In the genomic region with DNA sequence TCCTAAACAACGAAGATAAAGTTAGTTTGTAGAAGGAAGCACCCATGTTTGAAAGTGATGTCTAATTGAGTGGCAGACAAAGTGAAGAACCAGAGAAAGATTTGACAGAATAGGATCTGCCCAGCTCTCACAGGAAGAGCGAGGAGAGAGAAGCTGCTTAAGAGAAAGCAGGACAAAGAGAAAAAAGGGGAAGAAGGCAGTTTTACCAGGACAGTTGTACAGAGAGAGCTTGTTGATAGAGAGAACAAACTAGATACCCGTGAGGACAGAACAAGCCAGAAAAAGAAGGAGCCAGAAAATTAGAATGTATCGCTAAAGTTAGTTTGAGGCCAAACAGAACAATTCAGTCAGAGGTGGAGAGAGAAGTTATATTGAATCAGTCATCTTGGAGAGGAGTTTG, we compare ENCODE assay signal across 28 mouse cellular contexts. TPM values are rescaled to one million over a fixed set of nuclear protein-coding genes. Genes with fewer than 3 reads are reported as not detected.
A peak's percentile ranks its signal among the peaks of the same experiment; 100 is the strongest.
DNase-seq lines count a peak whose midpoint lies in the region; ATAC-seq and TF ChIP-seq lines count a peak whose summit lies in the region.
"Had no signal": no experiment of that assay in that cellular context is flagged by ENCODE, and none has a peak within 500 bp of the region (broad histone marks: within the 10 kb centered on the region; RNA-seq: fewer than 3 reads in every experiment).

No protein-coding gene starts in this region.

- TF ChIP-seq CTCF in liver, embryonic 14.5 days (IDR thresholded peaks at IDR 0.05; ENCODE audit: low read depth), result no peak
- no peak for TF ChIP-seq CTCF in liver, postnatal 0 days (IDR thresholded peaks at IDR 0.05; ENCODE audit: low read depth)

- peaks cover 29% of the 10 kb centered on the region for H3K36me3 ChIP-seq in heart, embryonic 13.5 days
- H3K36me3 ChIP-seq in liver, embryonic 14.5 days (replicated peaks; ENCODE audit: control insufficient read depth, insufficient read depth, low read depth), result peaks cover 18% of the 10 kb centered on the region
- H3K36me3 ChIP-seq in liver, postnatal 0 days (replicated peaks; ENCODE audit: insufficient read depth, low read length), result peaks cover 30% of the 10 kb centered on the region
- peaks cover 29% of the 10 kb centered on the region for H3K36me3 ChIP-seq in heart, embryonic 10.5 days

- peak overlapping the region; percentile 28; the same call in 1 of the 2 replicates for H3K27ac ChIP-seq in heart, embryonic 13.5 days (replicated peaks)
- peak overlapping the region; percentile 82 for H3K27ac ChIP-seq in liver, embryonic 14.5 days
- peak overlapping the region; percentile 55 for H3K27ac ChIP-seq in liver, postnatal 0 days (ENCODE audit: low read depth)
- no peak overlapping the region for H3K27ac ChIP-seq in heart, embryonic 10.5 days
- H3K27ac ChIP-seq: embryonic facial prominence, embryonic 10.5 days; embryonic facial prominence, embryonic 13.5 days; gastrocnemius, adult 2 months; hindbrain, embryonic 10.5 days; hindbrain, embryonic 14.5 days; hindbrain, postnatal 0 days had no signal

- 73% methylated on average over 4 of the region's 4 CpGs for WGBS in heart, embryonic 13.5 days
- WGBS in liver, embryonic 14.5 days (ENCODE audit: insufficient replicate concordance), result 76% methylated on average over 4 of the region's 4 CpGs
- 87% methylated on average over 4 of the region's 4 CpGs for WGBS in liver, postnatal 0 days (ENCODE audit: insufficient replicate concordance)
- WGBS in heart, embryonic 10.5 days, result 90% methylated on average over 4 of the region's 4 CpGs

- H3K4me2 ChIP-seq in heart, embryonic 13.5 days, result no peak overlapping the region
- H3K4me2 ChIP-seq in liver, embryonic 14.5 days (ENCODE audit: low read depth), result peak overlapping the region; percentile 98
- peak overlapping the region; percentile 53; the same call in 1 of the 2 replicates for H3K4me2 ChIP-seq in liver, postnatal 0 days (ENCODE audit: low read depth, low read length)
- H3K4me2 ChIP-seq: embryonic facial prominence, embryonic 13.5 days; hindbrain, embryonic 14.5 days had no signal

- peaks cover 36% of the 10 kb centered on the region for H3K4me1 ChIP-seq in heart, embryonic 13.5 days
- H3K4me1 ChIP-seq in liver, embryonic 14.5 days (replicated peaks; ENCODE audit: control insufficient read depth in 2 of 2, insufficient read depth in 2 of 2, low read length in 1 of 2), result peaks cover 30 to 39% of the 10 kb centered on the region in 2 experiments
- H3K4me1 ChIP-seq in liver, postnatal 0 days (ENCODE audit: insufficient read depth), result peaks cover 25% of the 10 kb centered on the region
- H3K4me1 ChIP-seq in heart, embryonic 10.5 days, result peaks cover 20% of the 10 kb centered on the region

- intact Hi-C loops in heart, postnatal 25 days (cut with DNase I), result no loop called here

- no peak for DNase-seq in heart, postnatal 25 days (ENCODE audit: low spot score)
- peak; percentile 56 for DNase-seq in MEL-GATA-1-ER (ENCODE audit: extremely low read depth, low read depth)
- DNase-seq in liver, embryonic 14.5 days (ENCODE audit: low read depth in 3 of 3, low spot score in 3 of 3), result no peak
- no peak for DNase-seq in liver, postnatal 0 days
- no peak for DNase-seq in heart, embryonic 10.5 days (ENCODE audit: low spot score)
- DNase-seq in adrenal gland, postnatal 36 days, result no peak
- DNase-seq: adrenal gland, postnatal 14 days; B cell, adult 2 months; cerebellum, adult 11-12 months; cerebellum, adult 8-10 months; cerebellum, postnatal 10 days; cerebellum, postnatal 36 days; embryo, embryonic 11 days; forebrain, postnatal 0 days; gastrocnemius, adult 2 months; gastrocnemius, postnatal 25 days; heart, adult 18-20 months; heart, postnatal 36 days had no signal

- no peak for TF ChIP-seq EP300 in liver, embryonic 14.5 days (IDR thresholded peaks at IDR 0.05; ENCODE audit: low read depth)
- TF ChIP-seq EP300 in liver, postnatal 0 days (IDR thresholded peaks at IDR 0.05; ENCODE audit: low read depth), result no peak

- H3K9me3 ChIP-seq in heart, embryonic 13.5 days, result no peaks in the 10 kb centered on the region
- H3K9me3 ChIP-seq in liver, embryonic 14.5 days (ENCODE audit: control insufficient read depth, low read length), result no peaks in the 10 kb centered on the region
- H3K9me3 ChIP-seq in liver, postnatal 0 days (ENCODE audit: low read length), result no peaks in the 10 kb centered on the region
- H3K9me3 ChIP-seq in heart, embryonic 10.5 days, result no peaks in the 10 kb centered on the region
- H3K9me3 ChIP-seq: embryonic facial prominence, embryonic 10.5 days; embryonic facial prominence, embryonic 13.5 days; hindbrain, embryonic 10.5 days had no signal

- no peak for ATAC-seq in heart, embryonic 13.5 days (ENCODE audit: extremely low read depth, insufficient number of reproducible peaks, low FRiP score, low TSS enrichment)
- ATAC-seq in liver, embryonic 14.5 days (ENCODE audit: insufficient read depth), result no peak
- ATAC-seq in liver, postnatal 0 days, result no peak
- ATAC-seq: forebrain, embryonic 14.5 days; forebrain, postnatal 0 days; hindbrain, postnatal 0 days; inflammation-experienced regulatory T-cells, adult 6 months; intestine, embryonic 16.5 days; Patski had no signal

- no peak overlapping the region for H3K9ac ChIP-seq in heart, embryonic 13.5 days
- peak overlapping the region; percentile 53 for H3K9ac ChIP-seq in liver, embryonic 14.5 days (replicated peaks)
- peak overlapping the region; percentile 23; the same call in 1 of the 2 replicates for H3K9ac ChIP-seq in liver, postnatal 0 days (replicated peaks)
- H3K9ac ChIP-seq: embryonic facial prominence, embryonic 13.5 days; forebrain, postnatal 0 days; hindbrain, embryonic 14.5 days had no signal

- no peak overlapping the region for H3K4me3 ChIP-seq in heart, embryonic 13.5 days
- 0 out of 4 replicates have a peak overlapping the region, but pooled peaks of 1 of the 2 experiments have one; percentile 4 for H3K4me3 ChIP-seq in liver, embryonic 14.5 days (ENCODE audit: insufficient read depth in 1 of 2, low read depth in 2 of 2, low read length in 2 of 2)
- no peak overlapping the region for H3K4me3 ChIP-seq in liver, postnatal 0 days (ENCODE audit: low read depth, low read length)
- H3K4me3 ChIP-seq in heart, embryonic 10.5 days, result no peak overlapping the region
- H3K4me3 ChIP-seq: embryonic facial prominence, embryonic 10.5 days; embryonic facial prominence, embryonic 13.5 days; gastrocnemius, adult 2 months; hindbrain, embryonic 10.5 days had no signal

- no peaks in the 10 kb centered on the region for H3K27me3 ChIP-seq in heart, embryonic 13.5 days (replicated peaks)
- H3K27me3 ChIP-seq in liver, embryonic 14.5 days (ENCODE audit: control insufficient read depth, insufficient read depth, low read length), result no peaks in the 10 kb centered on the region
- H3K27me3 ChIP-seq in liver, postnatal 0 days (ENCODE audit: insufficient read depth, low read length), result no peaks in the 10 kb centered on the region
- no peaks in the 10 kb centered on the region for H3K27me3 ChIP-seq in heart, embryonic 10.5 days (ENCODE audit: insufficient read depth, poor library complexity, severe bottlenecking)
- H3K27me3 ChIP-seq: embryonic facial prominence, embryonic 13.5 days; Patski had no signal

RNA-seq across cellular contexts. Expression of gene Mia2, which starts 39.5 kb away (rescaled TPM):
- 32.6 and 34.8 TPM in 2 replicates for polyA plus RNA-seq in heart, embryonic 13.5 days (2015; fragmentation: Nextera tagmentation; extraction: Ambion mirVana)
- 10 to 100 TPM; 86.1 to 96.0 TPM for total RNA-seq in heart, postnatal 25 days (2021)
- 26.9 and 31.7 TPM in 2 replicates for polyA plus RNA-seq in liver, embryonic 14.5 days (2012; rRNA removed)
- polyA plus RNA-seq in liver, embryonic 14.5 days (2014; fragmentation: Nextera tagmentation; extraction: Ambion mirVana), result 42.6 and 43.4 TPM in 2 replicates
- polyA plus RNA-seq in liver, postnatal 0 days (2015; fragmentation: Nextera tagmentation; extraction: Ambion mirVana), result 74.3 and 75.2 TPM in 2 replicates
- polyA plus RNA-seq in heart, embryonic 10.5 days (2016; fragmentation: Nextera tagmentation; extraction: Ambion mirVana), result 38.0 and 50.8 TPM in 2 replicates
- 100 to 1,000 TPM; 107 to 159 TPM for total RNA-seq in adrenal gland, postnatal 36 days (2021)
